In the genomic region with DNA sequence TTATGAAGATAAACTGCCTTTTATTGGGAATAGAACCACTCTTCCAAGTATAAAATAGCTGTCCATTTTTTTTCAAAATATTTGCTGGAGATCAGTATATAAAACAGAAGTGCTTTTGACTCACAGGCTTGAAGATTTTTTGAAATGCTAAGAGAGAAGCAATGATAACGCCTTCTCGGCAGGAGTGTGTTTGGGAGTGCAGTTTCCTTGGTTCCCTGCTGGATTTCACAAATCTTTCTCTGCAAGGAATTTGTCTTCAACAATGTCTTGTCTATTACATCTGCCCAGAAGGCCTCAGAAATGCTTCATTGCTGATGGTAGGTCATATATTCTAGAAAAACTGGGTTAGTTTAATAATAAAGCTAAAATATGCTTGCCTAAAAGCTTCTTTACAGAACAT, we compare ENCODE assay signal across 24 mouse cellular contexts. TPM values are rescaled to one million over a fixed set of nuclear protein-coding genes. Genes with fewer than 3 reads are reported as not detected.
"Had no signal": no experiment of that assay in that cellular context is flagged by ENCODE, and none has a peak within 500 bp of the region (broad histone marks: within the 10 kb centered on the region; RNA-seq: fewer than 3 reads in every experiment).

No protein-coding gene starts in this region.

- H3K27me3 ChIP-seq: liver, embryonic 13.5 days; liver, embryonic 15.5 days; lung, embryonic 15.5 days; megakaryocyte, embryonic 14.5 days; midbrain, embryonic 12.5 days; neural tube, embryonic 12.5 days had no signal

- ATAC-seq: liver, postnatal 0 days; lung, postnatal 0 days had no signal

- H3K27ac ChIP-seq: liver, embryonic 13.5 days; liver, embryonic 15.5 days; lung, embryonic 15.5 days; macrophage; midbrain, embryonic 12.5 days; neural tube, embryonic 12.5 days had no signal

- H3K9me3 ChIP-seq: liver, embryonic 13.5 days; liver, embryonic 15.5 days; lung, embryonic 15.5 days; megakaryocyte, embryonic 14.5 days; midbrain, embryonic 12.5 days; neural tube, embryonic 12.5 days had no signal

- H3K36me3 ChIP-seq: liver, embryonic 13.5 days; liver, embryonic 15.5 days; lung, embryonic 15.5 days; midbrain, embryonic 12.5 days; neural tube, embryonic 12.5 days had no signal

- H3K9ac ChIP-seq: liver, embryonic 13.5 days; liver, embryonic 15.5 days; liver, postnatal 0 days; lung, embryonic 15.5 days; midbrain, embryonic 12.5 days; neural tube, embryonic 12.5 days had no signal

- H3K4me2 ChIP-seq: liver, embryonic 13.5 days; liver, embryonic 15.5 days; lung, embryonic 15.5 days; midbrain, embryonic 12.5 days; neural tube, embryonic 12.5 days had no signal

- DNase-seq: liver, embryonic 13.5 days; liver, postnatal 0 days; lung, adult 2 months; lung, postnatal 14 days; lung, postnatal 36 days; retina, postnatal 1 day; right cerebral cortex, adult 18-20 months; right cerebral cortex, postnatal 25 days; right cerebral cortex, postnatal 4 days; spleen, adult 18-20 months; thymus, adult 2 months; thymus, postnatal 14 days; thymus, postnatal 36 days had no signal

- H3K4me3 ChIP-seq: liver, embryonic 13.5 days; liver, embryonic 15.5 days; lung, embryonic 15.5 days; megakaryocyte, embryonic 14.5 days; midbrain, embryonic 12.5 days; neural tube, embryonic 12.5 days had no signal

- H3K4me1 ChIP-seq: liver, embryonic 13.5 days; liver, embryonic 15.5 days; lung, embryonic 15.5 days; megakaryocyte, embryonic 14.5 days; midbrain, embryonic 12.5 days; neural tube, embryonic 12.5 days had no signal

RNA-seq across cellular contexts. Expression of a gene that starts 55.0 kb away (rescaled TPM):
- total RNA-seq: megakaryocyte progenitor cell, adult 5-6 weeks; monocyte, adult 5-6 weeks; neutrophil, adult 5-6 weeks had no signal
- polyA plus RNA-seq: liver, embryonic 15.5 days; liver, postnatal 0 days; lung, adult 2 months; lung, postnatal 0 days; macrophage; small intestine, adult 2 months had no signal
